Mouse (Mus musculus): ENCODE data around the gene Tmem132c. TPM values are rescaled to one million over a fixed set of nuclear protein-coding genes. Genes with fewer than 3 reads are reported as not detected.

The Tmem132c gene
- total and polyA plus RNA-seq, 2 experiments, result under 0.01 TPM; not detected in 1

DNA sequence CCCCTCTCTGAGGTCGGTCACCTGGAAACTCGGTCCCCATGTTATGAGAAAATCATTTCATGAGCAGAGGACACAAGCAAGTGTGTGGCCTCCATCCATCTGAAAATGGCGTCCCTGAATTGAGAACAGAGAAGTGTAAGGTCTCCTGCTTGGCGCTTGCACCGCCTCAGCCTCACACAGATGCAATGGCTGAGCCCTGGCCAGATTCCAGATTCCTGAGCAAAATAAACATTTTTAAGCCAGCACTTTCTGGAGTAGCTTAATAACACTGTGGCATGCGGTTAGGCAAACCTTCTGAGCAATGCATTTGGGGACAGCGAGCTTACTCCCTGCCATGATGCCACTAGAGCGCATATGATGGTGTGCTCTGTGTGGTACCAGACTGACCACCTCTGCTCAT is 48.1 kb downstream of the Tmem132c start:
- H3K27ac ChIP-seq (replicated peaks; ENCODE audit: insufficient read depth, low read depth, low read length), result no peak overlapping the region
- no peak overlapping the region for H3K4me3 ChIP-seq (ENCODE audit: insufficient read depth, low read depth, low read length)
- no peak overlapping the region for H3K9ac ChIP-seq (ENCODE audit: low read depth, low read length)
- H3K79me2 ChIP-seq (ENCODE audit: control insufficient read depth, insufficient read depth, low read length), result no peaks in the 10 kb centered on the region
- no peaks in the 10 kb centered on the region for H3K36me3 ChIP-seq (ENCODE audit: control insufficient read depth, insufficient read depth, low read length)
- WGBS, result 94% methylated on average over 8 of the region's 8 CpGs
- DNase-seq (ENCODE audit: extremely low read depth, low read depth, low spot score), result no peak
- no peaks in the 10 kb centered on the region for H3K27me3 ChIP-seq (ENCODE audit: control insufficient read depth, insufficient read depth, low read length)
- TF ChIP-seq CTCF (IDR thresholded peaks at IDR 0.05; ENCODE audit: low read depth, low read length) (no peak), POLR2A (IDR thresholded peaks at IDR 0.05; ENCODE audit: extremely low read depth, insufficient read depth, low read length) (no peak)
- no peaks in the 10 kb centered on the region for H3K4me1 ChIP-seq (ENCODE audit: control insufficient read depth, insufficient read depth, low read length)

DNA sequence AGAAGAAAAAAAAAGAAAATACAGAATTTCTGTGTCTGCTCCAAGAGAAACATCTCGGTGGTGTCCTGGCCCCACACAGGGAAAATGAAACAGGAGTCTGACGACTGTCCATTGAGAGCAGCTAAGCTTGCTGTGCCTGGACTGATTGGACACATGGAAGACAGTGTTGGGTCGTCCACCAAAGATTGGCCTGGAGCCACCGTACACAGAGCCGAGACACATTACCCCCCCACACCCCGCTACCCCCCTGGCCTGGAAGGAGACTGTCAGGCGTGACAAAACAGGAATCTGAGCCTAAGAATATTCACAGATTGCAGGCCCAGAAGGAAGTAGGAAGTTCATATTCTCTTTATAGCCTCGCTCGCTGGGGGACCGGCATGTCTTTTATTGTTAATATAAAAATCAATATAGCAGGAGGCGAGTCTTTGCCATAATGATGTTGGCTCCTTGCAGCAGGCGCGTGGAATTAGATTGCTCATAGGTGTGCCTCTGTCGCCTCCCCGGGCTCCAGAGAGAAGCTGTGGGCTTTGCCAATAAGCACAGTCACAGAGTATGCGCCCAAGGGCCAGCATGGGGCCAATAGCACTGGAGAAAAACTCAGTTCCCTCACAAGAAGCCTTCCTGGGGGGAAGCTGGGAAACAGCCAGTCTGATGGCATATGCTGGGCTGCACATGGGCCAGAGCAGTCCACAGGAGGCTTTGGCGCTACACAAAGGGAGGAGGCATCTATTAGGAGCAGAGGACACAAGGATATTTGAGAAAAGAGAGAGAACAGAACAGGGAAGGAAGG is 49.0 kb downstream of the Tmem132c start:
- no peaks in the 10 kb centered on the region for H3K27me3 ChIP-seq (ENCODE audit: control insufficient read depth, insufficient read depth, low read length)
- DNase-seq (ENCODE audit: extremely low read depth, low read depth, low spot score), result no peak
- no peak overlapping the region for H3K27ac ChIP-seq (replicated peaks; ENCODE audit: insufficient read depth, low read depth, low read length)
- no peak overlapping the region for H3K9ac ChIP-seq (ENCODE audit: low read depth, low read length)
- H3K4me3 ChIP-seq (ENCODE audit: insufficient read depth, low read depth, low read length), result no peak overlapping the region
- 77% methylated on average over 17 of the region's 17 CpGs for WGBS
- H3K79me2 ChIP-seq (ENCODE audit: control insufficient read depth, insufficient read depth, low read length), result no peaks in the 10 kb centered on the region
- no peak for TF ChIP-seq CTCF (IDR thresholded peaks at IDR 0.05; ENCODE audit: low read depth, low read length)
- no peak for TF ChIP-seq POLR2A (IDR thresholded peaks at IDR 0.05; ENCODE audit: extremely low read depth, insufficient read depth, low read length)
- no peaks in the 10 kb centered on the region for H3K4me1 ChIP-seq (ENCODE audit: control insufficient read depth, insufficient read depth, low read length)
- H3K36me3 ChIP-seq (ENCODE audit: control insufficient read depth, insufficient read depth, low read length), result no peaks in the 10 kb centered on the region

GRCm38 (mm10) chr5:127291581-127291980 is 50.0 kb downstream of the Tmem132c start:
- WGBS, result 83% methylated on average over 7 of the region's 7 CpGs
- H3K9ac ChIP-seq (ENCODE audit: low read depth, low read length), result no peak overlapping the region
- no peaks in the 10 kb centered on the region for H3K27me3 ChIP-seq (ENCODE audit: control insufficient read depth, insufficient read depth, low read length)
- no peak overlapping the region for H3K4me3 ChIP-seq (ENCODE audit: insufficient read depth, low read depth, low read length)
- H3K79me2 ChIP-seq (ENCODE audit: control insufficient read depth, insufficient read depth, low read length), result no peaks in the 10 kb centered on the region
- no peaks in the 10 kb centered on the region for H3K36me3 ChIP-seq (ENCODE audit: control insufficient read depth, insufficient read depth, low read length)
- no peak overlapping the region for H3K27ac ChIP-seq (replicated peaks; ENCODE audit: insufficient read depth, low read depth, low read length)
- TF ChIP-seq CTCF (IDR thresholded peaks at IDR 0.05; ENCODE audit: low read depth, low read length), result no peak
- no peak for TF ChIP-seq POLR2A (IDR thresholded peaks at IDR 0.05; ENCODE audit: extremely low read depth, insufficient read depth, low read length)
- H3K4me1 ChIP-seq (ENCODE audit: control insufficient read depth, insufficient read depth, low read length), result no peaks in the 10 kb centered on the region
- no peak for DNase-seq (ENCODE audit: extremely low read depth, low read depth, low spot score)

DNA sequence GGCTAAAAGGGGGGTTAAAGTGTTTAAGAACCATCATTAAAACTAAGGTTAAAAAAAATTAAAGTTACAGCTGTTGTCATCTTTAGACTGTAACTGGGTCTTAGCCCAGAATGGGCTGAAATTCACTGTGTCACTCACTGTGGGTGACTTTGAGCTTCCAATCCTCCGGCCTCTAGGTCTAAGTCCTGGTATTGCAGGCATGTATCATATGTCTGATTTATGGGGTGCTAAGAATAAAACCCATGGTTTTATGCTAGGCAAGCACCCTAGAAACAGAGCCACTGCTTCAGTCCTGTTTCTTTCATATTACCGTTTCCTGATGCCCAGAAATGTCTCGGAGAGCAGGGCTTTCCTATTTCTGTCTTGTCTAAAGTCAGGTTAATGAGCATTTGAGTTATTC is 52.1 kb downstream of the Tmem132c start:
- TF ChIP-seq POLR2A (IDR thresholded peaks at IDR 0.05; ENCODE audit: extremely low read depth, insufficient read depth, low read length) (no peak), CTCF (IDR thresholded peaks at IDR 0.05; ENCODE audit: low read depth, low read length) (no peak)
- no peak for DNase-seq (ENCODE audit: extremely low read depth, low read depth, low spot score)
- no peaks in the 10 kb centered on the region for H3K79me2 ChIP-seq (ENCODE audit: control insufficient read depth, insufficient read depth, low read length)
- WGBS, result 83% methylated on average over 3 of the region's 3 CpGs
- no peaks in the 10 kb centered on the region for H3K27me3 ChIP-seq (ENCODE audit: control insufficient read depth, insufficient read depth, low read length)
- no peak overlapping the region for H3K27ac ChIP-seq (replicated peaks; ENCODE audit: insufficient read depth, low read depth, low read length)
- H3K4me3 ChIP-seq (ENCODE audit: insufficient read depth, low read depth, low read length), result no peak overlapping the region
- H3K9ac ChIP-seq (ENCODE audit: low read depth, low read length), result no peak overlapping the region
- no peaks in the 10 kb centered on the region for H3K4me1 ChIP-seq (ENCODE audit: control insufficient read depth, insufficient read depth, low read length)
- H3K36me3 ChIP-seq (ENCODE audit: control insufficient read depth, insufficient read depth, low read length), result no peaks in the 10 kb centered on the region

GRCm38 (mm10) chr5:127297461-127297860 is 55.9 kb downstream of the Tmem132c start:
- 85% methylated on average over 5 of the region's 5 CpGs for WGBS
- no peak overlapping the region for H3K9ac ChIP-seq (ENCODE audit: low read depth, low read length)
- no peak overlapping the region for H3K27ac ChIP-seq (replicated peaks; ENCODE audit: insufficient read depth, low read depth, low read length)
- TF ChIP-seq POLR2A (IDR thresholded peaks at IDR 0.05; ENCODE audit: extremely low read depth, insufficient read depth, low read length) (no peak), CTCF (IDR thresholded peaks at IDR 0.05; ENCODE audit: low read depth, low read length) (no peak)
- no peaks in the 10 kb centered on the region for H3K27me3 ChIP-seq (ENCODE audit: control insufficient read depth, insufficient read depth, low read length)
- H3K4me3 ChIP-seq (ENCODE audit: insufficient read depth, low read depth, low read length), result no peak overlapping the region
- no peak for DNase-seq (ENCODE audit: extremely low read depth, low read depth, low spot score)
- no peaks in the 10 kb centered on the region for H3K79me2 ChIP-seq (ENCODE audit: control insufficient read depth, insufficient read depth, low read length)
- no peaks in the 10 kb centered on the region for H3K36me3 ChIP-seq (ENCODE audit: control insufficient read depth, insufficient read depth, low read length)
- H3K4me1 ChIP-seq (ENCODE audit: control insufficient read depth, insufficient read depth, low read length), result no peaks in the 10 kb centered on the region

- WGBS, result 67% methylated on average over 2 of the region's 2 CpGs
- TF ChIP-seq CTCF (IDR thresholded peaks at IDR 0.05; ENCODE audit: low read depth, low read length), result no peak
- no peak for TF ChIP-seq POLR2A (IDR thresholded peaks at IDR 0.05; ENCODE audit: extremely low read depth, insufficient read depth, low read length)
Measured at GRCm38 (mm10) chr5:127298060-127298459, 56.5 kb downstream of the Tmem132c start.

More at GRCm38 (mm10) chr5:127298060-127298459, 56.5 kb downstream of the Tmem132c start:
- Histone ChIP-seq H3K27ac (replicated peaks; ENCODE audit: insufficient read depth, low read depth, low read length) (no peak overlapping the region), H3K27me3 (ENCODE audit: control insufficient read depth, insufficient read depth, low read length) (no peaks in the 10 kb centered on the region), H3K4me1 (ENCODE audit: control insufficient read depth, insufficient read depth, low read length) (no peaks in the 10 kb centered on the region), H3K9ac (ENCODE audit: low read depth, low read length) (no peak overlapping the region), H3K4me3 (ENCODE audit: insufficient read depth, low read depth, low read length) (no peak overlapping the region), H3K79me2 (ENCODE audit: control insufficient read depth, insufficient read depth, low read length) (no peaks in the 10 kb centered on the region), H3K36me3 (ENCODE audit: control insufficient read depth, insufficient read depth, low read length) (no peaks in the 10 kb centered on the region)
- no peak for DNase-seq (ENCODE audit: extremely low read depth, low read depth, low spot score)
